Mouse (Mus musculus): ENCODE measurements around the gene Dpyd. TPM values are rescaled to one million over a fixed set of nuclear protein-coding genes. Genes with fewer than 3 reads are reported as not detected.

The Dpyd gene
- polyA plus RNA-seq, 1 experiment: 0.57 TPM

- Histone ChIP-seq H3K9ac (ENCODE audit: low read depth, poor library complexity, severe bottlenecking) (no peak overlapping the region), H3K4me1 (ENCODE audit: control insufficient read depth, insufficient read depth, low read length) (no peaks in the 10 kb centered on the region), H3K4me3 (ENCODE audit: low read depth, low read length) (no peak overlapping the region), H3K36me3 (ENCODE audit: control insufficient read depth, insufficient read depth, low read length, poor library complexity, severe bottlenecking) (no peaks in the 10 kb centered on the region), H3K27me3 (ENCODE audit: control insufficient read depth, insufficient read depth, low read length, poor library complexity, severe bottlenecking) (no peaks in the 10 kb centered on the region), H3K9me3 (replicated peaks; ENCODE audit: control insufficient read depth, insufficient read depth, low read length, poor library complexity, severe bottlenecking) (no peaks in the 10 kb centered on the region), H3K27ac (ENCODE audit: insufficient read depth, low read length) (no peak overlapping the region)
- TF ChIP-seq CTCF (IDR thresholded peaks at IDR 0.05; ENCODE audit: low read depth, low read length): no peak
- TF ChIP-seq EP300 (IDR thresholded peaks at IDR 0.05; ENCODE audit: insufficient read depth, low read depth, low read length): no peak
- no peak for TF ChIP-seq POLR2A (IDR thresholded peaks at IDR 0.05; ENCODE audit: insufficient read depth, low read length)
These were observed 102.2 kb downstream of the Dpyd start for GRCm38 (mm10) chr3:118663987-118664692.

- Histone ChIP-seq H3K4me3 (ENCODE audit: low read depth, low read length) (no peak overlapping the region), H3K27me3 (ENCODE audit: control insufficient read depth, insufficient read depth, low read length, poor library complexity, severe bottlenecking) (no peaks in the 10 kb centered on the region), H3K9ac (ENCODE audit: low read depth, poor library complexity, severe bottlenecking) (no peak overlapping the region), H3K36me3 (ENCODE audit: control insufficient read depth, insufficient read depth, low read length, poor library complexity, severe bottlenecking) (no peaks in the 10 kb centered on the region), H3K9me3 (replicated peaks; ENCODE audit: control insufficient read depth, insufficient read depth, low read length, poor library complexity, severe bottlenecking) (no peaks in the 10 kb centered on the region), H3K4me1 (ENCODE audit: control insufficient read depth, insufficient read depth, low read length) (no peaks in the 10 kb centered on the region), H3K27ac (ENCODE audit: insufficient read depth, low read length) (no peak overlapping the region)
- TF ChIP-seq EP300 (IDR thresholded peaks at IDR 0.05; ENCODE audit: insufficient read depth, low read depth, low read length) (no peak), CTCF (IDR thresholded peaks at IDR 0.05; ENCODE audit: low read depth, low read length) (no peak), POLR2A (IDR thresholded peaks at IDR 0.05; ENCODE audit: insufficient read depth, low read length) (no peak)
These were observed 112.3 kb downstream of the Dpyd start for GRCm38 (mm10) chr3:118674121-118674745.

DNA sequence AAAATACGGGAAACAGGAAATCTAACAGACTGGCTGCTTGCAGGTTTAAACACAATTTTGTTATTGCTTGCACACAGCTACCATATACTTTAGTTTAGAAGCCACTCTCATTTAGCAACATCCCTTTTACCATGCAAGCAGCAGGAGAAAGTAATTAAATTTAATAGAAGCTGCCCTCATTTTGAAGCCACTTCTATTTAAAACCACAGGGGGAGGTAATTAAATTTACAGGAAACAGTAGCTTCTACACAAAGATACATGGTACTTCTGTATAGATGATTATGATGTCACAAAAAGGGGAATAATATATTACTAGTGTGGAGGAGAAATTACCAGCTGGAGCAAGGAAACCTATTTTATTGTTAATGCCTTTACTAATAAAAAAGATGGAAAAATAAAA lies 113.5 kb downstream of the Dpyd start:
- no peaks in the 10 kb centered on the region for H3K27me3 ChIP-seq (ENCODE audit: control insufficient read depth, insufficient read depth, low read length, poor library complexity, severe bottlenecking)
- TF ChIP-seq POLR2A (IDR thresholded peaks at IDR 0.05; ENCODE audit: insufficient read depth, low read length) (no peak), EP300 (IDR thresholded peaks at IDR 0.05; ENCODE audit: insufficient read depth, low read depth, low read length) (no peak), CTCF (IDR thresholded peaks at IDR 0.05; ENCODE audit: low read depth, low read length) (no peak)
- no peaks in the 10 kb centered on the region for H3K36me3 ChIP-seq (ENCODE audit: control insufficient read depth, insufficient read depth, low read length, poor library complexity, severe bottlenecking)
- H3K4me3 ChIP-seq (ENCODE audit: low read depth, low read length): no peak overlapping the region
- no peaks in the 10 kb centered on the region for H3K9me3 ChIP-seq (replicated peaks; ENCODE audit: control insufficient read depth, insufficient read depth, low read length, poor library complexity, severe bottlenecking)
- no peaks in the 10 kb centered on the region for H3K4me1 ChIP-seq (ENCODE audit: control insufficient read depth, insufficient read depth, low read length)
- no peak overlapping the region for H3K27ac ChIP-seq (ENCODE audit: insufficient read depth, low read length)
- no peak overlapping the region for H3K9ac ChIP-seq (ENCODE audit: low read depth, poor library complexity, severe bottlenecking)

DNA sequence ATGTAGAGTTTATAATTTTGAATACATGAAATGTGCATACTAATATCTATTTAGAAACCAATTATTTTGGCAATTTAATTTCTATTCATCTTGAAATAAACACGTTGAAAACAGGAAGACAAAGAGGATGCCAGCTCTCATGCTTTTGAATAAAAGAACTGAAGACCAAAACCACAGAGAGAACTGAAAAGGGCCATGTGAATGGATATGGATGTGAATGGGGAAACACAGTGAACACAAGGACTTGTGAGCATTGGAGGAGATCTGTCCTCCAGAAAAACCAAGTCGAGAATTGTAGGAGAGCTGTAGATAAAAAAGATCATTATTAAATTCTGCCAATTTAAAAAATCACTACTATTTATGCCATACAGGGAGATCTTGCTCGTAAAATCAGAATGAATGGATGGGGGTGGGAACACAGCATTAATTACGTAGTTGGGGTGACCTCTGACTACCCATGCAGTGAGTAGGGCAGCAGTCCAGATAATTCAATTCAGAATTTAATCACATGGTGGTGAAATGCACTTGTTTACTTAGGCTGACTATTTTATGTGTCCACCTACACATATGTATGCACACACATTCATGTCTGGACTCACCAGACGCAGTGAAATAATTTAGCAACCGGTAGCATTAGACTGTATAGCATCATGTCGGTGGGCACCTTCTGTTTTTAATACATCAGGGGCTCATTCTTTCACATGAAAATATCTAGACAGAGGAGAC lies 114.3 kb downstream of the Dpyd start:
- H3K9me3 ChIP-seq (replicated peaks; ENCODE audit: control insufficient read depth, insufficient read depth, low read length, poor library complexity, severe bottlenecking): no peaks in the 10 kb centered on the region
- H3K4me1 ChIP-seq (ENCODE audit: control insufficient read depth, insufficient read depth, low read length): no peaks in the 10 kb centered on the region
- no peak overlapping the region for H3K4me3 ChIP-seq (ENCODE audit: low read depth, low read length)
- no peaks in the 10 kb centered on the region for H3K36me3 ChIP-seq (ENCODE audit: control insufficient read depth, insufficient read depth, low read length, poor library complexity, severe bottlenecking)
- no peak for TF ChIP-seq POLR2A (IDR thresholded peaks at IDR 0.05; ENCODE audit: insufficient read depth, low read length)
- no peak for TF ChIP-seq EP300 (IDR thresholded peaks at IDR 0.05; ENCODE audit: insufficient read depth, low read depth, low read length)
- no peak for TF ChIP-seq CTCF (IDR thresholded peaks at IDR 0.05; ENCODE audit: low read depth, low read length)
- no peak overlapping the region for H3K27ac ChIP-seq (ENCODE audit: insufficient read depth, low read length)
- no peaks in the 10 kb centered on the region for H3K27me3 ChIP-seq (ENCODE audit: control insufficient read depth, insufficient read depth, low read length, poor library complexity, severe bottlenecking)
- H3K9ac ChIP-seq (ENCODE audit: low read depth, poor library complexity, severe bottlenecking): no peak overlapping the region

DNA sequence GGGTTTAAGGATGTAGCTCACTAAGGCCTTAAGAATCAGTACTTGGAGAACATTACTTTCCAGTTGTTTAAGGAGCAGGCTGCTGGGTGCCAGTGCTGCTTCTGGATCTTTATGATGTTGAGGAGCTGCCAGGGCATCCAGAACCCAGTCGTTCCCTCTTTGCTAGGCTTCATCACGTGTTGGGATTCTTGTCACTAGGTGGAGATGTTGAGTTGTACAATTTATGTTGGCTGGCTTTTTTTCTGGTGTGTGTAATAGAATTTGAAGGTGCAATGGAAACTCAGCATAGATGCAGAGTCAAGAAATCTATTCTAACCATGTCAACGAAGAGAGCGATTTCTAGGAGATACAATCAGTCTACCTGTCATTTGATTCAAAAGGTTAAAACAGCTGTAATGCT lies 118.9 kb downstream of the Dpyd start:
- Histone ChIP-seq H3K9ac (ENCODE audit: low read depth, poor library complexity, severe bottlenecking) (no peak overlapping the region), H3K4me1 (ENCODE audit: control insufficient read depth, insufficient read depth, low read length) (no peaks in the 10 kb centered on the region), H3K27me3 (ENCODE audit: control insufficient read depth, insufficient read depth, low read length, poor library complexity, severe bottlenecking) (no peaks in the 10 kb centered on the region), H3K4me3 (ENCODE audit: low read depth, low read length) (no peak overlapping the region), H3K9me3 (replicated peaks; ENCODE audit: control insufficient read depth, insufficient read depth, low read length, poor library complexity, severe bottlenecking) (no peaks in the 10 kb centered on the region), H3K27ac (ENCODE audit: insufficient read depth, low read length) (no peak overlapping the region), H3K36me3 (ENCODE audit: control insufficient read depth, insufficient read depth, low read length, poor library complexity, severe bottlenecking) (no peaks in the 10 kb centered on the region)
- TF ChIP-seq CTCF (IDR thresholded peaks at IDR 0.05; ENCODE audit: low read depth, low read length): no peak
- TF ChIP-seq POLR2A (IDR thresholded peaks at IDR 0.05; ENCODE audit: insufficient read depth, low read length): no peak

- no peak overlapping the region for H3K9ac ChIP-seq (ENCODE audit: low read depth, poor library complexity, severe bottlenecking)
- no peaks in the 10 kb centered on the region for H3K9me3 ChIP-seq (replicated peaks; ENCODE audit: control insufficient read depth, insufficient read depth, low read length, poor library complexity, severe bottlenecking)
- H3K4me1 ChIP-seq (ENCODE audit: control insufficient read depth, insufficient read depth, low read length): no peaks in the 10 kb centered on the region
- TF ChIP-seq EP300 (IDR thresholded peaks at IDR 0.05; ENCODE audit: insufficient read depth, low read depth, low read length) (no peak), CTCF (IDR thresholded peaks at IDR 0.05; ENCODE audit: low read depth, low read length) (no peak)
- no peaks in the 10 kb centered on the region for H3K36me3 ChIP-seq (ENCODE audit: control insufficient read depth, insufficient read depth, low read length, poor library complexity, severe bottlenecking)
- no peak overlapping the region for H3K4me3 ChIP-seq (ENCODE audit: low read depth, low read length)
- no peak overlapping the region for H3K27ac ChIP-seq (ENCODE audit: insufficient read depth, low read length)
- H3K27me3 ChIP-seq (ENCODE audit: control insufficient read depth, insufficient read depth, low read length, poor library complexity, severe bottlenecking): no peaks in the 10 kb centered on the region
These were observed 188.3 kb downstream of the Dpyd start for GRCm38 (mm10) chr3:118750269-118750668.
